Mouse (Mus musculus) forebrain, embryonic 13.5 days (tissue): ENCODE data around the gene H2-Eb1. TPM values are rescaled to one million over a fixed set of nuclear protein-coding genes. Genes with fewer than 3 reads are reported as not detected.

Experiments used
- ATAC-seq: fragments of 200-750 bp; cut with Nextera tagmentation; 2 replicates; pipeline ENCODE4 v1.8.0; 2017
- H3K27ac ChIP-seq: fragments of 300-500 bp; sonication (generic); 2 replicates; pipeline ENCODE4 v1.5.1; 2015; ENCODE audit warnings: inconsistent platforms, mild to moderate bottlenecking, moderate library complexity
- H3K27me3 ChIP-seq: fragments of 300-500 bp; sonication (generic); 2 replicates; pipeline ENCODE4 v1.6.1; 2015; ENCODE audit warnings: mild to moderate bottlenecking, inconsistent platforms
- H3K36me3 ChIP-seq: fragments of 300-500 bp; sonication (generic); 2 replicates; pipeline ENCODE4 v1.6.1; 2015; ENCODE audit warnings: mild to moderate bottlenecking, inconsistent platforms; ENCODE audit not compliant: poor library complexity, severe bottlenecking
- H3K4me1 ChIP-seq: fragments of 300-500 bp; sonication (generic); 2 replicates; pipeline ENCODE4 v1.6.1; 2015; ENCODE audit warnings: inconsistent platforms
- H3K4me2 ChIP-seq: fragments of 300-500 bp; sonication (generic); 2 replicates; pipeline ENCODE4 v1.6.1; 2015; ENCODE audit warnings: inconsistent platforms, mild to moderate bottlenecking, moderate library complexity
- H3K4me3 ChIP-seq: fragments of 300-500 bp; sonication (generic); 2 replicates; pipeline ENCODE4 v1.5.1; 2015; ENCODE audit warnings: mild to moderate bottlenecking, inconsistent platforms
- H3K9ac ChIP-seq: fragments of 300-500 bp; sonication (generic); 2 replicates; pipeline ENCODE4 v1.6.1; 2015; ENCODE audit warnings: mild to moderate bottlenecking, inconsistent platforms
- H3K9me3 ChIP-seq: fragments of 300-500 bp; sonication (generic); replicated peaks from 2 replicates; pipeline ENCODE4 v1.6.1; 2016; ENCODE audit warnings: inconsistent platforms
- WGBS: fragments of 180-500 bp; shearing (Covaris S2); methylation state at CpG from one replicate; pipeline ENCODE4 v1.1.7; 2015; 5-methylcytosine and 5-hydroxymethylcytosine counted together
- polyA plus RNA-seq: library from polyadenylated mRNA; unstranded; fragments of >200 nt; fragmentation: Nextera tagmentation; extraction: Ambion mirVana; gene quantifications from 2 replicates; pipeline ENCODE4 v1.2.1, GENCODE M21; 2015

Gene H2-Eb1
- polyA plus RNA-seq, 1 experiment from 2014 or later = 1.6 TPM

GRCm38 (mm10) chr17:34293533-34293932 is 12.1 kb upstream of the H2-Eb1 start:
- Histone ChIP-seq H3K4me2 (no peak overlapping the region), H3K27ac (no peak overlapping the region), H3K36me3 (no peaks in the 10 kb centered on the region), H3K9me3 (no peaks in the 10 kb centered on the region), H3K4me1 (peaks cover 7% of the 10 kb centered on the region; the same call in 1 of the 2 replicates), H3K9ac (no peak overlapping the region), H3K4me3 (no peak overlapping the region), H3K27me3 (no peaks in the 10 kb centered on the region)
- 58% methylated on average over 2 of the region's 2 CpGs for WGBS
- no peak for ATAC-seq

- no peak for ATAC-seq
- WGBS = 65% methylated on average over 4 of the region's 4 CpGs
- H3K4me3 ChIP-seq = no peak overlapping the region
- no peak overlapping the region for H3K27ac ChIP-seq
- H3K27me3 ChIP-seq = no peaks in the 10 kb centered on the region
- no peak overlapping the region for H3K4me2 ChIP-seq
- H3K36me3 ChIP-seq = no peaks in the 10 kb centered on the region
- peaks cover 7% of the 10 kb centered on the region; the same call in 1 of the 2 replicates for H3K4me1 ChIP-seq
- no peaks in the 10 kb centered on the region for H3K9me3 ChIP-seq
- H3K9ac ChIP-seq = no peak overlapping the region
These were observed 11.4 kb upstream of the H2-Eb1 start for GRCm38 (mm10) chr17:34294249-34294648.

GRCm38 (mm10) chr17:34295307-34295706 is 10.4 kb upstream of the H2-Eb1 start:
- H3K36me3 ChIP-seq = no peaks in the 10 kb centered on the region
- H3K4me3 ChIP-seq = no peak overlapping the region
- H3K9me3 ChIP-seq = no peaks in the 10 kb centered on the region
- peaks cover 7% of the 10 kb centered on the region; the same call in 1 of the 2 replicates for H3K4me1 ChIP-seq
- H3K27me3 ChIP-seq = no peaks in the 10 kb centered on the region
- H3K27ac ChIP-seq = no peak overlapping the region
- H3K4me2 ChIP-seq = no peak overlapping the region
- no peak for ATAC-seq
- no peak overlapping the region for H3K9ac ChIP-seq

GRCm38 (mm10) chr17:34295891-34296794 is 9.5 kb upstream of the H2-Eb1 start:
- H3K9me3 ChIP-seq = no peaks in the 10 kb centered on the region
- peak overlapping the region; percentile 55 for H3K4me2 ChIP-seq
- no peak overlapping the region; the same call in 1 of the 2 replicates for H3K9ac ChIP-seq
- H3K27me3 ChIP-seq = no peaks in the 10 kb centered on the region
- peak; percentile 83 for ATAC-seq
- peaks cover 7% of the 10 kb centered on the region; the same call in 1 of the 2 replicates for H3K4me1 ChIP-seq
- H3K27ac ChIP-seq = no peak overlapping the region
- H3K4me3 ChIP-seq = peak overlapping the region; percentile 31
- no peaks in the 10 kb centered on the region for H3K36me3 ChIP-seq
- WGBS = 23% methylated on average over 23 of the region's 23 CpGs

GRCm38 (mm10) chr17:34299356-34299755 is 6.3 kb upstream of the H2-Eb1 start:
- ATAC-seq = no peak
- no peaks in the 10 kb centered on the region for H3K36me3 ChIP-seq
- H3K4me3 ChIP-seq = no peak overlapping the region

GRCm38 (mm10) chr17:34300071-34300470 is 5.6 kb upstream of the H2-Eb1 start:
- WGBS = 94% methylated on average over 8 of the region's 8 CpGs
- peaks cover 7% of the 10 kb centered on the region; the same call in 1 of the 2 replicates for H3K4me1 ChIP-seq
- no peak overlapping the region for H3K4me3 ChIP-seq
- no peak overlapping the region for H3K4me2 ChIP-seq
- no peak overlapping the region for H3K9ac ChIP-seq
- ATAC-seq = no peak
- no peaks in the 10 kb centered on the region for H3K27me3 ChIP-seq
- H3K27ac ChIP-seq = no peak overlapping the region
- H3K36me3 ChIP-seq = no peaks in the 10 kb centered on the region
- H3K9me3 ChIP-seq = no peaks in the 10 kb centered on the region

More at GRCm38 (mm10) chr17:34299356-34299755, 6.3 kb upstream of the H2-Eb1 start:
- no peak overlapping the region for H3K27ac ChIP-seq
- no peak overlapping the region for H3K9ac ChIP-seq
- H3K4me2 ChIP-seq = no peak overlapping the region
- no peaks in the 10 kb centered on the region for H3K27me3 ChIP-seq
- H3K4me1 ChIP-seq = peaks cover 7% of the 10 kb centered on the region; the same call in 1 of the 2 replicates
- 52% methylated on average over 3 of the region's 3 CpGs for WGBS
- H3K9me3 ChIP-seq = no peaks in the 10 kb centered on the region

- no peak overlapping the region for H3K4me3 ChIP-seq
- H3K27me3 ChIP-seq = no peaks in the 10 kb centered on the region
- 81% methylated on average over 23 of the region's 23 CpGs for WGBS
These were observed 4.7 kb upstream of the H2-Eb1 start for GRCm38 (mm10) chr17:34300691-34301566.

GRCm38 (mm10) chr17:34301670-34302190 is 3.9 kb upstream of the H2-Eb1 start:
- no peak overlapping the region for H3K27ac ChIP-seq
- ATAC-seq = no peak
- no peaks in the 10 kb centered on the region for H3K36me3 ChIP-seq
- H3K4me3 ChIP-seq = no peak overlapping the region
- no peaks in the 10 kb centered on the region for H3K27me3 ChIP-seq
- WGBS = 91% methylated on average over 4 of the region's 4 CpGs
- H3K9me3 ChIP-seq = no peaks in the 10 kb centered on the region
- peaks cover 7% of the 10 kb centered on the region; the same call in 1 of the 2 replicates for H3K4me1 ChIP-seq
- H3K9ac ChIP-seq = no peak overlapping the region
- no peak overlapping the region for H3K4me2 ChIP-seq

More at GRCm38 (mm10) chr17:34300691-34301566, 4.7 kb upstream of the H2-Eb1 start:
- no peak overlapping the region for H3K27ac ChIP-seq
- H3K36me3 ChIP-seq = no peaks in the 10 kb centered on the region
- no peak overlapping the region for H3K4me2 ChIP-seq
- no peaks in the 10 kb centered on the region for H3K9me3 ChIP-seq
- no peak overlapping the region for H3K9ac ChIP-seq
- peaks cover 7% of the 10 kb centered on the region; the same call in 1 of the 2 replicates for H3K4me1 ChIP-seq
- ATAC-seq = no peak

- H3K9ac ChIP-seq = no peak overlapping the region
- WGBS = 88% methylated on average over 2 of the region's 2 CpGs
- H3K36me3 ChIP-seq = no peaks in the 10 kb centered on the region
- no peak overlapping the region for H3K27ac ChIP-seq
- H3K9me3 ChIP-seq = no peaks in the 10 kb centered on the region
- H3K27me3 ChIP-seq = peaks cover 5% of the 10 kb centered on the region
- H3K4me2 ChIP-seq = no peak overlapping the region
- H3K4me1 ChIP-seq = no peaks in the 10 kb centered on the region
- H3K4me3 ChIP-seq = no peak overlapping the region
- no peak for ATAC-seq
These were observed 1.9 kb upstream of the H2-Eb1 start for GRCm38 (mm10) chr17:34303789-34304188.

GRCm38 (mm10) chr17:34304751-34305150 is 916 bp upstream of the H2-Eb1 start:
- Histone ChIP-seq H3K9ac (no peak overlapping the region), H3K4me1 (0 out of 2 replicates have a peak, but pooled peaks cover 3% of the 10 kb centered on the region), H3K27ac (no peak overlapping the region), H3K9me3 (no peaks in the 10 kb centered on the region), H3K27me3 (peaks cover 5% of the 10 kb centered on the region), H3K4me3 (no peak overlapping the region), H3K36me3 (no peaks in the 10 kb centered on the region), H3K4me2 (no peak overlapping the region)
- 27% methylated on average over 4 of the region's 4 CpGs for WGBS
- ATAC-seq = no peak

- WGBS = 75% methylated on average over 2 of the region's 2 CpGs
- H3K27me3 ChIP-seq = peaks cover 5% of the 10 kb centered on the region
These were observed 740 bp downstream of the H2-Eb1 start for GRCm38 (mm10) chr17:34306407-34306806.

More at GRCm38 (mm10) chr17:34306407-34306806, 740 bp downstream of the H2-Eb1 start:
- no peak overlapping the region for H3K4me2 ChIP-seq
- H3K9ac ChIP-seq = no peak overlapping the region
- 0 out of 2 replicates have a peak, but pooled peaks cover 3% of the 10 kb centered on the region for H3K4me1 ChIP-seq
- no peaks in the 10 kb centered on the region for H3K9me3 ChIP-seq
- no peak for ATAC-seq
- H3K4me3 ChIP-seq = no peak overlapping the region
- no peak overlapping the region for H3K27ac ChIP-seq
- no peaks in the 10 kb centered on the region for H3K36me3 ChIP-seq
